41 mouse cellular contexts compared by ENCODE assay signal in genomic region chr7:142175905-142176304, GRCm38 (mm10). TPM values are rescaled to one million over a fixed set of nuclear protein-coding genes. Genes with fewer than 3 reads are reported as not detected.
"Had no signal": no experiment of that assay in that cellular context is flagged by ENCODE, and none has a peak within 500 bp of the region (broad histone marks: within the 10 kb centered on the region; RNA-seq: fewer than 3 reads in every experiment).

Gene Krtap5-2 (minus strand): TSS chr7:142176005.

RNA-seq across cellular contexts. Expression of gene Krtap5-2, which starts in this region (rescaled TPM):
- total RNA-seq: heart, postnatal 10 days; heart, postnatal 14 days; heart, postnatal 25 days; heart, postnatal 36 days; heart, postnatal 4 days; hematopoietic stem cell, adult 5-6 weeks; hindbrain, postnatal 0 days; layer of hippocampus, adult 18-20 months; layer of hippocampus, adult 2 months; layer of hippocampus, adult 8-10 months; layer of hippocampus, postnatal 10 days; layer of hippocampus, postnatal 14 days; layer of hippocampus, postnatal 25 days; layer of hippocampus, postnatal 36 days; left cerebral cortex, adult 18-20 months; left cerebral cortex, adult 2 months had no signal
- polyA plus RNA-seq: heart, embryonic 10.5 days; heart, embryonic 11.5 days; heart, embryonic 12.5 days; heart, embryonic 13.5 days; heart, embryonic 14.5 days; heart, embryonic 15.5 days; heart, embryonic 16.5 days; heart, postnatal 0 days; hindbrain, embryonic 10.5 days; hindbrain, embryonic 11.5 days; hindbrain, embryonic 12.5 days; hindbrain, embryonic 13.5 days; hindbrain, embryonic 14.5 days; hindbrain, embryonic 15.5 days; hindbrain, embryonic 16.5 days; hindbrain, postnatal 0 days; inflammation-experienced regulatory T-cells, adult 6 months; intestine, embryonic 15.5 days; intestine, embryonic 16.5 days; intestine, postnatal 0 days; kidney, adult 2 months; kidney, embryonic 14.5 days; kidney, embryonic 15.5 days; kidney, embryonic 16.5 days; kidney, postnatal 0 days; large intestine, adult 2 months had no signal
